Mouse (Mus musculus) thymus, postnatal 10 days (tissue): ENCODE results near the gene Haspin.

Experiments used
- DNase-seq, 2 experiments: peaks; one replicate each; pipeline ENCODE4 v3.0.0; 2021; ENCODE audit warnings: low spot score in 2 of 2

The Haspin gene

GRCm38 (mm10) chr11:73090283-73090682 lies 47.8 kb downstream of the Haspin start, which contains the start of gene Itgae:
TSS of gene Itgae (plus strand) at chr11:73090583.
- DNase-seq: no peak

GRCm38 (mm10) chr11:73087700-73088480 lies 50.2 kb downstream of the Haspin start:
- DNase-seq: no peak
